Mouse (Mus musculus) liver, adult 10 weeks (tissue): ENCODE measurements around the gene Chpf2. TPM values are rescaled to one million over a fixed set of nuclear protein-coding genes. Genes with fewer than 3 reads are reported as not detected.

Source experiments
- polyA plus RNA-seq: library from polyadenylated mRNA; stranded (reverse); fragments of 350-450 nt; fragmentation: Illumina TruSeq; extraction: RNeasy Lipid Tissue Mini Kit (QIAGEN cat#74804); gene quantifications from one replicate; pipeline ENCODE4 v1.2.3, GENCODE M21; 2014; ENCODE audit warnings: low read depth, low replicate concordance

Gene Chpf2
- polyA plus RNA-seq: 0.77 TPM

DNA sequence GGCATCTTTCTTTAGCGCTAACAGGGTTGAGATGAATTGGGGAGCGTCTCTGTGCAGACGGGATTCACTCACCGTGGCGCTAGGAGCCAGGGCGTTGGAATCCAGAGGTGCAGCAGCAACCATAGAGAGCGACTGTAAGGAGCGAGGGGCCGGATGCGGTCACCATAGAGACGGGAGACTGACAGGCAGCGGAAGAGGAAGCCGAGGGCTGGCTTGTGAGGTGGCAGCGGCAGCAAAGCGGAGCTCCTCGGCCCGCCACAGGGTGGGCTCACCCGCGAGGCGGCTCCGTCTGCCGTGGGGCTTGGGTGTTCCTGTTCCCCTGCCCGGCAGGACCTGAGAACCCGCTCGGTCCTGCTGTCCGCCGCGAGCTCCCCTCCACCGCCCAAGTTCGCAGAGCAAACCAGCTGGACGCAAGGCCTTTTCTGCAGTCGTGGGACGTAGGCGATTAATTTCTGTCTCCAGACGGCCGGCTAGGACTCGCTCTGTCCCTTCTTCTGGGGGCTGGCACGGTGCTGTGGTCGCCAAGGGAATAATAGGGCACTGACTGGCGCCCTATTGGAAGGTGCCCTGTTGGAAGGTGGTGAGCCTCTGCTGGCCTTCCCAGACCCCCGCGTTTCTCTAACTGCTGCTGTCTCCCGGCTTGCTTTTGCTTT lies at the start of gene Chpf2:
Gene Chpf2, plus strand, starts transcription at position 195 of the 653 bp plus-strand sequence.

DNA sequence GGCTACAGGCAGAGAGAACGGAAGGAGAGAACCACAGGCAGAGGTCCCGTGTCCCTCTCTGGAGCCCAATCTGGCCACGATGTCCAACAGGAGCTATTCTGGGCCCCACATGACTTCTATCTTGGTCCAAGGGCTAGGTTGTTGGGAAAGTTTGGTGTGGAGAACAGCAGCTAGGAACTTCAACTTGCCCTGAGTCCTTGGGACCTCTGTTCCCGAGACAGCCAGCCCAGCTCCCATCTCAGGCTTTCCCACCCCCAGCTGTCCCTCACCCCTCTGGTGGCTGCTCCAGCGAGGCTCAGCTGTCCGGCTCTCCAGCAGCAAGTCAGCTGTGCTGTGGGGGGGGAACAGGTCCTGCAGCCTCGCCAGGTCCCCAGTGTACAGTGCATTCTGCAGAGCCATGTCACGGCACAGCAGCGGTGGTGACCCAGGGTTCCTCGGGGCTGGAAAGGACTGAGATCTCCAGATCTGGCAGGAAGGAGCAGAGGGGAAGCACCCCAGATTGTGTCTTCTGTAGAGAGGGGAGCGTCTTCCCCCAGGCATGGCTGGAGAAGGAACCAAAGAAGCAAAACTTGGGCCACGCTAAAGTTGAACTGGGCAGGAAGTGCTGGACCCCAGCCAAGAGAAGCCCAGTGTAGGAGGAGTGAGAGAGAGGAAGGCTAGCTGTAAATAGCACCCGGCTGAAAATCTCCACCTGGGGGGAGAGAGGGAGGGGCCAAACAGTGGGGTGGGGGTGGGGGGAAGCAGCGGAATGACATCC lies 46.0 kb upstream of the Chpf2 start, which contains the start of gene Asb10:
Gene Asb10, minus strand, starts transcription at position 592 of the 757 bp plus-strand sequence.

DNA sequence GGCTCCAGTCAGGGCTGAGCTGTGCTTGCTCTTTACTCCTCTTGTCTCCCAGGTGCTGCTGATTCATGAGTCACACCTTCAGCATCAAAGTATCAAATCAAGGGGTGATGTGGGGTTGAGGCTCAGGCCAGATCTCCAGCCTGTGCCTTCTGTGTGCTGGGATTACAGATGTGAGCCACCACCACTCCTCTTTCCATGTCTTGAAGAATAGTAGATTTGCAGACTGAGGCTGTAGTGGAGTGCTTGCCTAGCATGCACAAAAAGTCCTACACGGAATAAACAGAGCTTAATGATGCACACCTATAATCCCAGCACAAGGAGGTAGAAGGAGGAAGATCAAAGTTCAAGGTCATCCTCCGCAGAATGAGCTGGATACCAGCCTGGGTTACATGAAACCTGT lies 29.8 kb upstream of the Chpf2 start, which contains the start of gene 4931409K22Rik:
Gene 4931409K22Rik, minus strand, starts transcription at position 101 of the 400 bp plus-strand sequence.

GRCm38 (mm10) chr5:24577183-24577929 lies 9.2 kb upstream of the Chpf2 start, which contains the start of gene Abcf2:
TSS of gene Abcf2 (minus strand) at chr5:24577467.

DNA sequence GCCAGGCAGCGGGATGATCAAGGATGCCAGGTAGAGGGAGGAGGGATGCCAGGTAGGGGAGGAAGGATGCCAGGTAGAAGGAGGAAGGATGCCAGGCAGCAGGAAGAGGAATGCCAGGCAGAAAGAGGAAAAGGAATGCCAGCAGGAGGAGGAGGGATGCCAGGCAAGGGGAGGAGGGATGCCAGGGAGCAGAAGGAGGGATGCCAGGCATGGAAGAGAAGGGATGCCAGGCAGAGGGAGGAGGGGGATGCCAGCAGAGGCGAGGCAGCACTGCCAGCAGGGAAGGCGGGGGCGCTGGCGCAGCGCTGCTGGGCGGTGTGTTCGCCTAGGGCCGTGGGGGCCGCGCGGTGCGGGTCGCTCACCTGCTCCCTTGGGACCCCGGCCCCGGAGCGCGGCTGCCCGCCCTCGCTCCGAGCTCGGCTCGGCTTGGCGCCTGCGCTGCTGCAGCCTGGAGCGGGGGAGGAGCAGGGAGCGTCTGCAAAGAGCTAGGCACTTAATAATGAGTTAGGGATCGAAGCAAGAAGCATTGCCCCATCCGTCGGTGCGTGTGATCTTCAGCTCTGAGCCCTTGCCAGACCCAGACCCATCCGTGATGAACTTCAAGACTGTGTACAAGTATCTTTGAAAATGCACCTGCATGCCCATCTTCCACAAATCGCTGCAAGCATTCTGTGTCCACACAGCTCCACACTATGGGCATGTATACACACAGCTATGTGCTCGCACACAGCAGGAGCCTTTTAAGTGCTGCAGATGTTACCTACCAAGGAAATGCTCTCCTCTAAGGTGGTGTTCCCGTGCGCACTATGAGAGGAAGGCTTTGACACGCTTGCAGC lies 37.7 kb downstream of the Chpf2 start, which contains the start of gene Smarcd3:
Gene Smarcd3, minus strand, starts transcription at position 426 of the 836 bp plus-strand sequence.

Other genes with a start within 250 kb of the Chpf2 start
- gene Kcnh2, start 235.1 kb upstream of the Chpf2 start, polyA plus RNA-seq: not detected
- 0.19 TPM for gene Nos3, start 221.9 kb upstream of the Chpf2 start, polyA plus RNA-seq
- gene Atg9b, start 194.6 kb upstream of the Chpf2 start, polyA plus RNA-seq: not detected
- gene Abcb8, start 193.1 kb upstream of the Chpf2 start, polyA plus RNA-seq: 3.7 TPM
- not detected for gene Asic3, start 173.3 kb upstream of the Chpf2 start, polyA plus RNA-seq
- 11.4 TPM for gene Cdk5, start 163.2 kb upstream of the Chpf2 start, polyA plus RNA-seq
- gene Slc4a2, start 162.9 kb upstream of the Chpf2 start, polyA plus RNA-seq: 4.2 TPM
- gene Fastk, start 141.5 kb upstream of the Chpf2 start, polyA plus RNA-seq: 6.2 TPM
- 0.82 TPM for gene Tmub1, start 138.9 kb upstream of the Chpf2 start, polyA plus RNA-seq
- 1.6 TPM for gene Agap3, start 134.6 kb upstream of the Chpf2 start, polyA plus RNA-seq
- gene Gbx1, start 59.5 kb upstream of the Chpf2 start, polyA plus RNA-seq: not detected
- not detected for gene Asb10, start 45.8 kb upstream of the Chpf2 start, polyA plus RNA-seq
- gene 4931409K22Rik, start 29.9 kb upstream of the Chpf2 start, polyA plus RNA-seq: not detected
- 7.4 TPM for gene Abcf2, start 9.3 kb upstream of the Chpf2 start, polyA plus RNA-seq
- gene Smarcd3, start 37.7 kb downstream of the Chpf2 start, polyA plus RNA-seq: not detected
- 16.9 TPM for gene Nub1, start 98.8 kb downstream of the Chpf2 start, polyA plus RNA-seq
- gene Wdr86, start 144.0 kb downstream of the Chpf2 start, polyA plus RNA-seq: not detected
- not detected for gene Crygn, start 171.3 kb downstream of the Chpf2 start, polyA plus RNA-seq